ENCODE assay signal across 17 mouse cellular contexts in the genomic region with DNA sequence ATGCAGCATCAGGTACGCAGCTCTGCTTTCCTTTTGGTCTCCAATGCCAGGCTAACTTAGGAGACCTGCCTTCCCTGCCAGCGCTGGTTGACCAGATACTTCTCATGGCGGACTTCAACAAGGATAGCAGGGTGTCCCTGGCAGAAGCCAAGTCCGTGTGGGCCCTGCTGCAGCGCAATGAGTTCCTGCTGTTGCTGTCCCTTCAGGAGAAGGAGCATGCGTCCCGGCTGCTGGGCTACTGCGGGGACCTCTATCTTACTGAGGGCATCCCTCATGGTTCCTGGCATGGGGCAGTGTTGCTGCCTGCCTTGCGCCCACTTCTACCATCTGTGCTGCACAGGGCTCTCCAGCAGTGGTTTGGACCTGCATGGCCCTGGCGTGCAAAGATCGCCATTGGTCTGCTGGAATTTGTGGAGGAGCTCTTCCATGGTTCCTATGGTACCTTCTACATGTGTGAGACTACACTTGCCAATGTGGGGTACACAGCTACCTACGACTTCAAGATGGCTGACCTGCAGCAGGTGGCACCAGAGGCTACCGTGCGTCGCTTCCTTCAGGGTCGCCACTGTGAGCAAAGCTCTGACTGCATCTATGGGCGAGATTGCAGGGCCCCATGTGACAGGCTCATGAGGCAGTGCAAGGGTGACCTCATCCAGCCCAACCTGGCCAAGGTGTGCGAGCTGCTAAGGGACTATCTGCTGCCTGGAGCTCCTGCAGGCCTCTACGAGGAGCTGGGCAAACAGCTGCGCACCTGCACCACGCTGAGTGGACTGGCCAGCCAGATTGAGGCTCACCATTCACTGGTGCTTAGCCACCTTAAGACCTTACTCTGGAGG. TPM values are rescaled to one million over a fixed set of nuclear protein-coding genes. Genes with fewer than 3 reads are reported as not detected.
DNase-seq lines count a peak whose midpoint lies in the region; ATAC-seq and TF ChIP-seq lines count a peak whose summit lies in the region.
"Had no signal": no experiment of that assay in that cellular context is flagged by ENCODE, and none has a peak within 500 bp of the region (broad histone marks: within the 10 kb centered on the region; RNA-seq: fewer than 3 reads in every experiment).

No protein-coding gene starts in this region.

- peaks cover 54% of the 10 kb centered on the region for H3K36me3 ChIP-seq in heart, embryonic 10.5 days
- H3K36me3 ChIP-seq in ES-Bruce4 (ENCODE audit: control insufficient read depth, insufficient read depth, low read length, poor library complexity, severe bottlenecking) = peaks cover 32% of the 10 kb centered on the region
- H3K36me3 ChIP-seq in midbrain, embryonic 15.5 days (replicated peaks) = peaks cover 31% of the 10 kb centered on the region

- no peak overlapping the region for H3K9ac ChIP-seq in ES-Bruce4 (ENCODE audit: low read depth, poor library complexity, severe bottlenecking)
- H3K9ac ChIP-seq in midbrain, embryonic 15.5 days = no peak overlapping the region
- H3K9ac ChIP-seq: heart, embryonic 15.5 days; lung, embryonic 15.5 days had no signal

- peaks cover 46% of the 10 kb centered on the region for H3K4me1 ChIP-seq in heart, embryonic 10.5 days
- H3K4me1 ChIP-seq in ES-Bruce4 (ENCODE audit: control insufficient read depth, insufficient read depth, low read length) = no peaks in the 10 kb centered on the region
- peaks cover 8% of the 10 kb centered on the region; the same call in 1 of the 2 replicates for H3K4me1 ChIP-seq in embryonic fibroblast, embryonic 13.5 days (ENCODE audit: control insufficient read depth, insufficient read depth, low read length)
- peaks cover 77% of the 10 kb centered on the region for H3K4me1 ChIP-seq in midbrain, embryonic 15.5 days

- DNase-seq in heart, embryonic 10.5 days (ENCODE audit: low spot score) = no peak
- DNase-seq in heart, postnatal 4 days = no peak
- DNase-seq in 3134 (ENCODE audit: extremely low read depth, insufficient read length, low spot score) = peak; percentile 45
- no peak for DNase-seq in gastrocnemius, postnatal 25 days
- DNase-seq: kidney, postnatal 36 days; right cerebral cortex, adult 18-20 months had no signal

- H3K4me2 ChIP-seq in midbrain, embryonic 15.5 days = no peak overlapping the region
- H3K4me2 ChIP-seq: heart, embryonic 15.5 days; lung, embryonic 15.5 days had no signal

- TF ChIP-seq EP300 in ES-Bruce4 (IDR thresholded peaks at IDR 0.05; ENCODE audit: insufficient read depth, low read depth, low read length) = 0 out of 2 replicates have a peak, but pooled peaks have one; percentile 3

- H3K27ac ChIP-seq in heart, embryonic 10.5 days = 0 out of 2 replicates have a peak overlapping the region, but pooled peaks have one; percentile 3
- H3K27ac ChIP-seq in ES-Bruce4 (ENCODE audit: insufficient read depth, low read length) = peak overlapping the region; percentile 10
- H3K27ac ChIP-seq in embryonic fibroblast, embryonic 13.5 days (ENCODE audit: insufficient read depth, low read length) = no peak overlapping the region
- H3K27ac ChIP-seq in midbrain, embryonic 15.5 days = no peak overlapping the region
- H3K27ac ChIP-seq: left cerebral cortex, adult 2 months; lung, embryonic 15.5 days; midbrain, embryonic 10.5 days had no signal

- no peaks in the 10 kb centered on the region for H3K9me3 ChIP-seq in heart, embryonic 10.5 days
- H3K9me3 ChIP-seq in ES-Bruce4 (replicated peaks; ENCODE audit: control insufficient read depth, insufficient read depth, low read length, poor library complexity, severe bottlenecking) = no peaks in the 10 kb centered on the region
- H3K9me3 ChIP-seq in midbrain, embryonic 15.5 days = no peaks in the 10 kb centered on the region
- H3K9me3 ChIP-seq: heart, embryonic 15.5 days; lung, embryonic 15.5 days; midbrain, embryonic 10.5 days had no signal

- peak; percentile 8 for TF ChIP-seq POLR2A in ES-Bruce4 (IDR thresholded peaks at IDR 0.05; ENCODE audit: insufficient read depth, low read length)
- TF ChIP-seq POLR2A in embryonic fibroblast, embryonic 13.5 days (IDR thresholded peaks at IDR 0.05; ENCODE audit: low read depth, low read length) = peak; percentile 11; the same call in 1 of the 2 replicates

- no peak overlapping the region for H3K4me3 ChIP-seq in heart, embryonic 10.5 days
- no peak overlapping the region for H3K4me3 ChIP-seq in ES-Bruce4 (ENCODE audit: low read depth, low read length)
- H3K4me3 ChIP-seq in embryonic fibroblast, embryonic 13.5 days (ENCODE audit: insufficient read depth, low read length) = no peak overlapping the region
- H3K4me3 ChIP-seq in midbrain, embryonic 15.5 days = no peak overlapping the region
- H3K4me3 ChIP-seq: heart, embryonic 15.5 days; left cerebral cortex, adult 2 months; lung, embryonic 15.5 days; midbrain, embryonic 10.5 days had no signal

- WGBS in heart, embryonic 10.5 days = 65% methylated on average over 21 of the region's 21 CpGs
- 73% methylated on average over 21 of the region's 21 CpGs for WGBS in midbrain, embryonic 15.5 days

- ATAC-seq in megakaryocyte progenitor cell, adult 5-6 weeks (replicated peaks; ENCODE audit: poor library complexity) = no peak
- no peak for ATAC-seq in midbrain, embryonic 15.5 days (replicated peaks)

- peaks cover 4% of the 10 kb centered on the region; the same call in 1 of the 2 replicates for H3K27me3 ChIP-seq in heart, embryonic 10.5 days (ENCODE audit: insufficient read depth, poor library complexity, severe bottlenecking)
- H3K27me3 ChIP-seq in ES-Bruce4 (ENCODE audit: control insufficient read depth, insufficient read depth, low read length, poor library complexity, severe bottlenecking) = no peaks in the 10 kb centered on the region
- H3K27me3 ChIP-seq in midbrain, embryonic 15.5 days (replicated peaks) = no peaks in the 10 kb centered on the region
- H3K27me3 ChIP-seq: heart, embryonic 15.5 days; lung, embryonic 15.5 days had no signal

- no peak for TF ChIP-seq CTCF in ES-Bruce4 (IDR thresholded peaks at IDR 0.05; ENCODE audit: low read depth, low read length)
- TF ChIP-seq CTCF in embryonic fibroblast, embryonic 13.5 days (IDR thresholded peaks at IDR 0.05; ENCODE audit: borderline replicate concordance, insufficient read depth, low read length) = no peak

RNA-seq across cellular contexts. Expression of a gene that starts 7.5 kb away (rescaled TPM):
- polyA plus RNA-seq in heart, embryonic 10.5 days (2016; fragmentation: Nextera tagmentation; extraction: Ambion mirVana) = 15.7 and 18.2 TPM in 2 replicates
- 1 to 10 TPM; 6.1 to 7.0 TPM for total RNA-seq in heart, postnatal 4 days (2021)
- 4.9 and 5.3 TPM in 2 replicates for polyA plus RNA-seq in ES-Bruce4 (2011; ENCODE audit: insufficient read depth, insufficient read length, low read depth, missing spikeins)
- 12.0 and 16.3 TPM in 2 replicates for polyA plus RNA-seq in embryonic fibroblast, embryonic 13.5 days (2011; ENCODE audit: insufficient read length, low read depth, missing spikeins)
- 1 to 10 TPM; 1.3 to 2.5 TPM for total RNA-seq in gastrocnemius, postnatal 25 days (2021)
- total RNA-seq in megakaryocyte progenitor cell, adult 5-6 weeks (2015) = 2.8 and 4.8 TPM in 2 replicates
- 9.2 and 9.4 TPM in 2 replicates for total RNA-seq in megakaryocyte progenitor cell, adult 5-6 weeks (2017)
- polyA plus RNA-seq in midbrain, embryonic 15.5 days (2015; fragmentation: Nextera tagmentation; extraction: Ambion mirVana) = 164 and 168 TPM in 2 replicates

RNA-seq across cellular contexts. Expression of a gene that starts 31.5 kb away (rescaled TPM):
- 20.4 and 28.9 TPM in 2 replicates for polyA plus RNA-seq in heart, embryonic 10.5 days (2016; fragmentation: Nextera tagmentation; extraction: Ambion mirVana)
- total RNA-seq in heart, postnatal 4 days (2021) = 10 to 100 TPM; 23.9 to 25.4 TPM
- polyA plus RNA-seq in ES-Bruce4 (2011; ENCODE audit: insufficient read depth, insufficient read length, low read depth, missing spikeins) = 19.7 and 21.0 TPM in 2 replicates
- 21.4 and 22.4 TPM in 2 replicates for polyA plus RNA-seq in embryonic fibroblast, embryonic 13.5 days (2011; ENCODE audit: insufficient read length, low read depth, missing spikeins)
- total RNA-seq in gastrocnemius, postnatal 25 days (2021) = 10 to 100 TPM in 1 of 2 experiments, 1 to 10 TPM in 1; 3.0 to 14.6 TPM
- 47.8 and 50.3 TPM in 2 replicates for total RNA-seq in megakaryocyte progenitor cell, adult 5-6 weeks (2015)
- total RNA-seq in megakaryocyte progenitor cell, adult 5-6 weeks (2017) = 43.5 and 52.3 TPM in 2 replicates
- polyA plus RNA-seq in midbrain, embryonic 15.5 days (2015; fragmentation: Nextera tagmentation; extraction: Ambion mirVana) = 4.6 and 6.7 TPM in 2 replicates

RNA-seq across cellular contexts. Expression of a gene that starts 35.4 kb away (rescaled TPM):
- polyA plus RNA-seq in heart, embryonic 10.5 days (2016; fragmentation: Nextera tagmentation; extraction: Ambion mirVana) = not detected in 2 replicates
- not detected for total RNA-seq in heart, postnatal 4 days (2021)
- polyA plus RNA-seq in ES-Bruce4 (2011; ENCODE audit: insufficient read depth, insufficient read length, low read depth, missing spikeins) = not detected in 2 replicates
- polyA plus RNA-seq in embryonic fibroblast, embryonic 13.5 days (2011; ENCODE audit: insufficient read length, low read depth, missing spikeins) = not detected in 2 replicates
- not detected for total RNA-seq in gastrocnemius, postnatal 25 days (2021)
- 0.30 and 1.6 TPM in 2 replicates for total RNA-seq in megakaryocyte progenitor cell, adult 5-6 weeks (2015)
- total RNA-seq in megakaryocyte progenitor cell, adult 5-6 weeks (2017) = not detected in 2 replicates
- polyA plus RNA-seq in midbrain, embryonic 15.5 days (2015; fragmentation: Nextera tagmentation; extraction: Ambion mirVana) = not detected in 2 replicates
- total RNA-seq: common myeloid progenitor, adult 5-6 weeks; gastrocnemius, adult 8-10 months; left cerebral cortex, adult 2 months had no signal
- polyA plus RNA-seq: heart, embryonic 15.5 days; lung, embryonic 15.5 days; midbrain, embryonic 10.5 days; neural tube, embryonic 14.5 days had no signal

RNA-seq across cellular contexts. Expression of a gene that starts 49.3 kb away (rescaled TPM):
- polyA plus RNA-seq in heart, embryonic 10.5 days (2016; fragmentation: Nextera tagmentation; extraction: Ambion mirVana) = not detected in 2 replicates
- total RNA-seq in heart, postnatal 4 days (2021) = not detected
- not detected in 2 replicates for polyA plus RNA-seq in ES-Bruce4 (2011; ENCODE audit: insufficient read depth, insufficient read length, low read depth, missing spikeins)
- polyA plus RNA-seq in embryonic fibroblast, embryonic 13.5 days (2011; ENCODE audit: insufficient read length, low read depth, missing spikeins) = not detected in 2 replicates
- total RNA-seq in gastrocnemius, postnatal 25 days (2021) = not detected
- total RNA-seq in megakaryocyte progenitor cell, adult 5-6 weeks (2015) = not detected in 2 replicates
- not detected in 2 replicates for total RNA-seq in megakaryocyte progenitor cell, adult 5-6 weeks (2017)
- not detected in 2 replicates for polyA plus RNA-seq in midbrain, embryonic 15.5 days (2015; fragmentation: Nextera tagmentation; extraction: Ambion mirVana)
- total RNA-seq: common myeloid progenitor, adult 5-6 weeks; gastrocnemius, adult 8-10 months; left cerebral cortex, adult 2 months had no signal
- polyA plus RNA-seq: heart, embryonic 15.5 days; lung, embryonic 15.5 days; midbrain, embryonic 10.5 days; neural tube, embryonic 14.5 days had no signal

RNA-seq across cellular contexts. Expression of a gene that starts 55.9 kb away (rescaled TPM):
- polyA plus RNA-seq in heart, embryonic 10.5 days (2016; fragmentation: Nextera tagmentation; extraction: Ambion mirVana) = 164 and 186 TPM in 2 replicates
- total RNA-seq in heart, postnatal 4 days (2021) = 100 to 1,000 TPM; 317 to 343 TPM
- 37.7 and 41.1 TPM in 2 replicates for polyA plus RNA-seq in ES-Bruce4 (2011; ENCODE audit: insufficient read depth, insufficient read length, low read depth, missing spikeins)
- polyA plus RNA-seq in embryonic fibroblast, embryonic 13.5 days (2011; ENCODE audit: insufficient read length, low read depth, missing spikeins) = 11.0 and 13.7 TPM in 2 replicates
- 10 to 100 TPM; 42.3 to 67.2 TPM for total RNA-seq in gastrocnemius, postnatal 25 days (2021)
- total RNA-seq in megakaryocyte progenitor cell, adult 5-6 weeks (2015) = 29.9 and 58.3 TPM in 2 replicates
- total RNA-seq in megakaryocyte progenitor cell, adult 5-6 weeks (2017) = 24.6 and 24.9 TPM in 2 replicates
- 71.8 and 75.7 TPM in 2 replicates for polyA plus RNA-seq in midbrain, embryonic 15.5 days (2015; fragmentation: Nextera tagmentation; extraction: Ambion mirVana)

Comparison
In these comparisons a context has a peak if more than half of its experiments do, and no peak if none do; other contexts are left out.
1. H3K27ac ChIP-seq: peak in heart, embryonic 10.5 days (single experiment) and ES-Bruce4 (single experiment); none in embryonic fibroblast, embryonic 13.5 days (single experiment) and midbrain, embryonic 15.5 days (single experiment).